Mouse (Mus musculus) limb, embryonic 12.5 days (tissue): Measurements from ENCODE around the gene Lamc2. TPM values are rescaled to one million over a fixed set of nuclear protein-coding genes. Genes with fewer than 3 reads are reported as not detected.

Source experiments
- ATAC-seq: fragments of 200-750 bp; cut with Nextera tagmentation; 2 replicates; pipeline ENCODE4 v1.8.0; 2017; ENCODE audit warnings: low read depth, moderate TSS enrichment; ENCODE audit not compliant: insufficient number of reproducible peaks, insufficient read depth, low FRiP score, low TSS enrichment
- H3K27ac ChIP-seq: fragments of 300-500 bp; sonication (generic); 2 replicates; pipeline ENCODE4 v1.5.1; 2016; ENCODE audit warnings: mild to moderate bottlenecking, moderate library complexity
- H3K27me3 ChIP-seq: fragments of 300-500 bp; sonication (generic); 2 replicates; pipeline ENCODE4 v1.6.1; 2016; ENCODE audit warnings: mild to moderate bottlenecking, moderate library complexity
- H3K36me3 ChIP-seq: fragments of 300-500 bp; sonication (generic); 2 replicates; pipeline ENCODE4 v1.6.1; 2016; ENCODE audit warnings: mild to moderate bottlenecking, moderate library complexity
- H3K4me1 ChIP-seq: fragments of 300-500 bp; sonication (generic); replicated peaks from 2 replicates; pipeline ENCODE4 v1.6.1; 2016
- H3K4me2 ChIP-seq: fragments of 300-500 bp; sonication (generic); 2 replicates; pipeline ENCODE4 v1.6.1; 2016; ENCODE audit warnings: mild to moderate bottlenecking, moderate library complexity
- H3K4me3 ChIP-seq: fragments of 300-500 bp; sonication (generic); replicated peaks from 2 replicates; pipeline ENCODE4 v1.5.1; 2016; ENCODE audit warnings: mild to moderate bottlenecking
- H3K9ac ChIP-seq: fragments of 300-500 bp; sonication (generic); replicated peaks from 2 replicates; pipeline ENCODE4 v1.6.1; 2016; ENCODE audit warnings: mild to moderate bottlenecking, moderate library complexity
- H3K9me3 ChIP-seq: fragments of 300-500 bp; sonication (generic); 2 replicates; pipeline ENCODE4 v1.6.1; 2016; ENCODE audit warnings: mild to moderate bottlenecking, moderate library complexity
- WGBS: fragments of 180-500 bp; shearing (Covaris S2); methylation state at CpG from one replicate; pipeline ENCODE4 v1.1.7; 2016; 5-methylcytosine and 5-hydroxymethylcytosine counted together
- polyA plus RNA-seq: library from polyadenylated mRNA; unstranded; fragments of >200 nt; fragmentation: Nextera tagmentation; extraction: Ambion mirVana; gene quantifications from 2 replicates; pipeline ENCODE4 v1.2.1, GENCODE M21; 2016

Lamc2 gene
- polyA plus RNA-seq, 1 experiment from 2014 or later = 5.8 TPM

DNA sequence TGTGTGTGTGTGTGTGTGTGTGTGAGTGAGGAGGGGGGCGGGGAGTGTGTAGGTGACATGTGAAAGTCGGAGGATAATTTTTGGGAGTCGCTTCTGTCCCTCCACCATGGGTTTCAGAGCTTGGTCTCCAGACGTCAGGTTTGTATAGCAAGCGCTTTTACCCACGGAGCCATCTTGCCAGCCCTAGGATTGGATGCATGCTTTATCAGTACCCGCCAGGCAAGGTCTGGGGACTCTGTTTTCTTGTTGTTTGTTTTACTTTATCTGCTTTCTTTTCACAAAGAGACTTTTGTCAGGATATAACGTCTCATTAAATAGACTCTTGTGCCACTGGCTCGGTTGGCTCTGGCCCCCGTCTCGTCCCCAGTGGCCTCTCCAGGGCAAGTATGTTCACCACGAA, 81.4 kb downstream of the Lamc2 start:
- Histone ChIP-seq H3K36me3 (no peaks in the 10 kb centered on the region), H3K4me1 (peaks cover 4% of the 10 kb centered on the region; the same call in 1 of the 2 replicates), H3K9me3 (no peaks in the 10 kb centered on the region), H3K9ac (no peak overlapping the region), H3K4me2 (no peak overlapping the region), H3K27me3 (no peaks in the 10 kb centered on the region), H3K27ac (no peak overlapping the region), H3K4me3 (no peak overlapping the region)
- WGBS = 69% methylated on average over 12 of the region's 12 CpGs
- no peak for ATAC-seq

- no peaks in the 10 kb centered on the region for H3K9me3 ChIP-seq
- H3K27me3 ChIP-seq = no peaks in the 10 kb centered on the region
- H3K27ac ChIP-seq = no peak overlapping the region
- WGBS = 93% methylated on average over 8 of the region's 8 CpGs
- peaks cover 12% of the 10 kb centered on the region; the same call in 1 of the 2 replicates for H3K4me1 ChIP-seq
- ATAC-seq = no peak
- no peaks in the 10 kb centered on the region for H3K36me3 ChIP-seq
- no peak overlapping the region for H3K4me3 ChIP-seq
- H3K4me2 ChIP-seq = no peak overlapping the region
- no peak overlapping the region for H3K9ac ChIP-seq
These were observed 83.1 kb downstream of the Lamc2 start for GRCm38 (mm10) chr1:153103186-153103554.

GRCm38 (mm10) chr1:153102296-153103185, 83.7 kb downstream of the Lamc2 start:
- no peak overlapping the region for H3K27ac ChIP-seq
- no peak overlapping the region for H3K4me3 ChIP-seq
- no peaks in the 10 kb centered on the region for H3K36me3 ChIP-seq
- H3K9ac ChIP-seq = no peak overlapping the region
- H3K4me1 ChIP-seq = peaks cover 12% of the 10 kb centered on the region; the same call in 1 of the 2 replicates
- no peaks in the 10 kb centered on the region for H3K27me3 ChIP-seq
- no peak for ATAC-seq
- 91% methylated on average over 17 of the region's 17 CpGs for WGBS
- no peak overlapping the region for H3K4me2 ChIP-seq
- H3K9me3 ChIP-seq = no peaks in the 10 kb centered on the region

DNA sequence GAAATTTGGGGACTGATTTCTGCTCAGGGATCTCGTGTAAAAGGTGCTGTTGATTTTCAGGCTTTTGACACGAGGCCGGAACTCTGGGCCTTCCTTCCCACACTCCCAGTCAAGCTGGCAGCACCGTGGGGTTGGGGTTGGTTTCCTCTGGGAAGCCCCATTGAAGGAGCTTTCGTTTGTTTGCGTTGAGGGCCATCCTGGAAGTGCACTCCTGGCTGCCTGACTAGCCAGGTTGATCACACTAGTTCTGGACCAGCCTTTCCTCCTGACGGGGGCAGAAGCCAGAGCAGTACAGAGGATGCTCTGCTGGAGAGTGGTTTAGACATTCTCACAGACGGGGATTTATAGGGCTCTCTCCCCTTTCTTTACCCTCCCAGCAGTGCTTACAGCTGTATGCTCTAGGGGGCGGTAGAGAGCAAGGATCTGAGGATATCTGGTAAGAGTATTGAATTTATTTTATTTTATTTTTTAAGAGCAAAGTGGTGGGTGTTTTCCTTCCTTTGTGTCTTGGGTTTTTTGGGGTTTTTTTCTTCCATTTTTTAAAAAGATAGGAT, 84.8 kb downstream of the Lamc2 start:
- no peaks in the 10 kb centered on the region for H3K36me3 ChIP-seq
- H3K27me3 ChIP-seq = no peaks in the 10 kb centered on the region
- H3K9me3 ChIP-seq = no peaks in the 10 kb centered on the region
- H3K9ac ChIP-seq = no peak overlapping the region
- no peak for ATAC-seq
- 45% methylated on average over 9 of the region's 9 CpGs for WGBS
- H3K4me2 ChIP-seq = no peak overlapping the region
- H3K4me1 ChIP-seq = peaks cover 16% of the 10 kb centered on the region
- no peak overlapping the region for H3K27ac ChIP-seq
- no peak overlapping the region for H3K4me3 ChIP-seq

DNA sequence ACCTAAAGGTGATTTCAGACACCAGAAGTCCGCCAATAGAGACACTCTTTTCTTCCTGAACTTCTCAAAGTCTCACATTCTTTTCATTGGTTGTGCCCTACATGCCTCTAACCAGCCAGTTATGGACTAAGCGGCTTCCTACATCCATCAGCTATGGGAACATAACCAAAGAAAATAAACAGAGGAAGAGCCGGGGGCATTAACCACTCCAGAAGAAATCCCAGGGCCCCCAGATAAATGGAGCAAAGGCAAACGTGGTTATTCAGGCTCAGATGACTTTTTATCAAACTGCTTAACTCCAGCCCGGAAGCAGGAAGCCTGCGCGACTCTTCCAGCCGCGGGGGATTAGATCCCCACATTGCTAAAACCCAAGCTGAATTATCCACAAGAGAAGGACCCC, 85.3 kb downstream of the Lamc2 start:
- H3K27ac ChIP-seq = no peak overlapping the region
- 65% methylated on average over 9 of the region's 9 CpGs for WGBS

GRCm38 (mm10) chr1:153098586-153098985, 87.7 kb downstream of the Lamc2 start:
- Histone ChIP-seq H3K9ac (no peak overlapping the region), H3K4me3 (no peak overlapping the region), H3K9me3 (no peaks in the 10 kb centered on the region), H3K36me3 (no peaks in the 10 kb centered on the region), H3K27ac (no peak overlapping the region), H3K27me3 (no peaks in the 10 kb centered on the region; the same call in 1 of the 2 replicates), H3K4me1 (peaks cover 16% of the 10 kb centered on the region), H3K4me2 (no peak overlapping the region)
- 57% methylated on average over 11 of the region's 11 CpGs for WGBS
- ATAC-seq = no peak

More for the DNA sequence above, 85.3 kb downstream of the Lamc2 start:
- Histone ChIP-seq H3K9ac (no peak overlapping the region), H3K9me3 (no peaks in the 10 kb centered on the region), H3K27me3 (no peaks in the 10 kb centered on the region), H3K4me1 (peaks cover 21% of the 10 kb centered on the region), H3K36me3 (no peaks in the 10 kb centered on the region), H3K4me2 (no peak overlapping the region), H3K4me3 (no peak overlapping the region)
- no peak for ATAC-seq

DNA sequence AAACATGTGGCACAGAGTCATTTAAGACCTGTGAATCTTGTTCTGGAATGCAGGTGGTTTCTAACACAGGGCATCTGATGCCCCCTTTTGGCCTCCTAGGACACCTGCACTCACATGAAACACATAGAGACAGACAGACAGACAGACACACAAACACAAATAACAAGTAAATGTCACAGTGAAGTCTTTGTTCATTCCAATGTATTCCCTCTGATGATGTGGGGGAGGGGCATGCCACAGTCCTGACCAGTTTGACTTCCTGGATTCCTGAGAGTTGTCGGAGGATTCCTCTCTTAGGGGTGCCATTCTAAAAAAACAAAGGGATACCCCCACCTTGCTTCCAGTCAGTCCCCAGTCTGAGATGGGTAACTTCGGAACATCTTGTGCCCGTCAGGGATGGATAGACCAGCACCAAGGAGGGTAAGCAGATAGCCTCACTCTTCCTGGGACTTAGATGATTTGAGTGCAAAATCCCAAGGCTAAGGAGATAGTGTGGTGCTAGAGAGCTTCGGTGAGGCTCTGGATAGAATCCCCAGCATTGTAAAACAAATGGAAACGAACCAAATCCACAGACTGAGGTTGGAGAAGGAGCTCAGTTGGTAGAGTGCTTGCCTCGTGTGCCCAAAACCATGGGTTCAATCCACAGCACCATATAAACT, 89.1 kb downstream of the Lamc2 start:
- Histone ChIP-seq H3K9me3 (no peaks in the 10 kb centered on the region), H3K4me3 (no peak overlapping the region), H3K4me1 (peaks cover 16% of the 10 kb centered on the region), H3K4me2 (no peak overlapping the region), H3K27me3 (no peaks in the 10 kb centered on the region; the same call in 1 of the 2 replicates), H3K27ac (no peak overlapping the region), H3K9ac (no peak overlapping the region), H3K36me3 (no peaks in the 10 kb centered on the region)
- no peak for ATAC-seq
- 89% methylated on average over 6 of the region's 6 CpGs for WGBS

DNA sequence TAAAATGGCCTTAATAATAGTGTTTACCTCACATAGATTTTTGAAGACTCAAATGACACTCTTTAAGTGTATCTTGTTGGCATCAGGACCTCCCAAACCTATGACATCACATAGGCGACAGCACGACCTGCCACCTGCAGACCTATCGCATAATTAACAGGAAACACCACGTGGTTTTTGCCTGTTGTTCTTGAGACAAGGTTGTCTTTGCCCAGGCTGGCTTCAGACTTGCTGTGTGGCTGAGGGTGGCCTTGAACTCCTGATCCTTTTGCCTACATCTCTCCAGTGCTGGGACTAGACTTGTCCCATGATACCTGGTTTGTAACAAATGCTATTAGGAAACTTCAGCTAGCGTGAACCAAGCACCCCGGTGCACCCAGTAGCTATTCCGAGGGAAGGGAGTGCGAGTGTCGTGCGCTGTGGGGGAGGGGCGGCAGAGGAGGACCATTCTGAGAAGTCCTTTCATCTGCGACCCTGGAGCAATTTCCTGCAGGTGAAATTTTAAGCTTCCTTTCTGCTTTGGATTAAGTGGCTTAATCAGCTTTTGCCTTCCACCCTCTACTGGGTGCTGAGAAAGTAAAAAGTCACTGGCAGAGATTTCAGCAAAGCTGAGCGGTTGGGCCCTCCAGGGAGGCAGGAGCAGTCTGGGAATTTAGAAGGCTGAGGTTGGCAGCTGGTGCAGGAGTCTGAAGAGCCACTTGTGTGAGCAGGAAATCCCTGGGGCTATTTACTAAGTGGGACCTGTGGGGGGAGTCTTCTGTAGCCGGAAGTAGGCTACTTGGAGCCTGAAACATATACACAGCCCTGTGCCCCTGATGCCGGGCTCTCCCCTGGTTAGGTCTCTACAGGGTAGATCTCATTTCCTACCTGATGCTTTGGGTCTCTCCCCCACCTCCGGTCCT, 90.2 kb downstream of the Lamc2 start:
- H3K4me1 ChIP-seq = peaks cover 24% of the 10 kb centered on the region
- H3K9ac ChIP-seq = no peak overlapping the region
- peak overlapping the region; percentile 17; the same call in 1 of the 2 replicates for H3K27ac ChIP-seq
- no peak for ATAC-seq
- WGBS = 10% methylated on average over 16 of the region's 16 CpGs
- H3K27me3 ChIP-seq = no peaks in the 10 kb centered on the region; the same call in 1 of the 2 replicates
- H3K36me3 ChIP-seq = no peaks in the 10 kb centered on the region
- H3K4me3 ChIP-seq = no peak overlapping the region
- no peaks in the 10 kb centered on the region for H3K9me3 ChIP-seq
- no peak overlapping the region for H3K4me2 ChIP-seq

DNA sequence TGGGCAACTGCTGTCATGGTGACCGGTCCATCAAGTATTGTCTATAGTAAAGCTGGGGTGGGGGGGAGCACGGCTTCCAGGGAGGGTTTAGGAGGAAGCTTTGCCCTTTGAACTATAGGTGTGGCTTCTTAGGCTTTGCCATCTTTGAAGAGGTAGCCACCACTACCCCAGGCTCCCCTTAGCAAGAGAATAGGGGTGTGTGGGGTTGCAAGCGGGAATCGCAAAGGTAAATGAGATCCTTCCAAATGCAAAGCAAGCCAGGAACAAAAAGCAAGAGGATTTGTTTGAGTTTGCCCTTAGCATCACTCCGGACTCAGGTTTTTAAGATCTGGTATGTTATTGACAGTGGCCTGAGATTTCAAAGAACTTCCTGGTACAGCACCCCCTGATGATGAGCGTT, 90.9 kb downstream of the Lamc2 start:
- Histone ChIP-seq H3K9me3 (no peaks in the 10 kb centered on the region), H3K9ac (no peak overlapping the region), H3K4me1 (peaks cover 29% of the 10 kb centered on the region), H3K27me3 (no peaks in the 10 kb centered on the region; the same call in 1 of the 2 replicates), H3K4me2 (no peak overlapping the region), H3K36me3 (no peaks in the 10 kb centered on the region), H3K4me3 (no peak overlapping the region), H3K27ac (no peak overlapping the region)
- 60% methylated on average over 6 of the region's 6 CpGs for WGBS
- no peak for ATAC-seq

DNA sequence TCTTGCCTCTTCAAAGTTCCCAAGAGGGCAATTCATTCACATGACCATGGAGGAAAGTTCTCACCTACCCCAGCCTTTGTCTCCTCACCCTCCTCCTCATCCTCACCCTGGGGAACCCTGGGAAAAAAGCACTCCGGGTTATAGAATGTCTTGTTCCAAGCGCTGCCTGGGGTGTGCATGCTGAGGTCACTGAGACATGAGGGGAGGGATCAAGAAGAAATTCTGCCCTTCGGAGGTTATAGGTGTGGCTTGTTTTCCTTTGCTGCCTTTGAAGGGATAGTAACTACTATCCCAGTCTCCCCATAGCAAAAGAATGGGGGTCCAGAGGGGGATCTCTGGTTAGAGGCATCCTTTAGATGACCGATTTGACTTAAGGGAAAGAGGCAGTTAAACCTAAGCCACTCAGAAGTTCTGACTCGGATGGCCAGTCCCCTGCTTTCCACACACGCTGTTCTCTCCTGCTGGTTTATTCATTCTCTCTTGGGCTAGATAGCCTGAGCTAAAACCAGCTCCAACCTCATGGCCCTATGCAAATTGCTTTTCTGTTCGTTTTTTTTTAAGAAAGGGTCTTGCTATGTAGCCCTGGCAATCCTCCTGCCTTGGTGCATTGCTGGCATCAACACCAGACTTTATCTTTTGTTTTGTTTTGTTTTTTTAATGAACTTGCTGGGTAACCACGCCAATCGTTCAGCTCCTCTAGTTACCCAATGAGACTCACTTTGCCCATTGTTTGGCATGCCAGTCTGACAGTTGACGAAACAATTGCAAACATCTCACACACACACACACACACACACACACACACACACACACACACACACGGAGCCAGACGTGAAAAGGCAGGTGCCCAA, 91.8 kb downstream of the Lamc2 start:
- H3K4me2 ChIP-seq = no peak overlapping the region
- ATAC-seq = no peak
- no peaks in the 10 kb centered on the region; the same call in 1 of the 2 replicates for H3K27me3 ChIP-seq
- H3K27ac ChIP-seq = no peak overlapping the region
- WGBS = 47% methylated on average over 12 of the region's 12 CpGs
- H3K4me3 ChIP-seq = no peak overlapping the region
- H3K9ac ChIP-seq = no peak overlapping the region
- H3K36me3 ChIP-seq = no peaks in the 10 kb centered on the region
- no peaks in the 10 kb centered on the region for H3K9me3 ChIP-seq
- peaks cover 29% of the 10 kb centered on the region for H3K4me1 ChIP-seq
